Mouse (Mus musculus) midbrain, embryonic 10.5 days (tissue): ENCODE results near the gene Syne2. TPM values are rescaled to one million over a fixed set of nuclear protein-coding genes. Genes with fewer than 3 reads are reported as not detected.

Source experiments
- DNase-seq: peaks from one replicate; pipeline ENCODE4 v3.0.0-alpha.2; 2017; ENCODE audit warnings: low spot score
- H3K27ac ChIP-seq: fragments of 300-500 bp; sonication (generic); replicated peaks from 2 replicates; pipeline ENCODE4 v1.5.1; 2016; ENCODE audit warnings: mild to moderate bottlenecking
- H3K27me3 ChIP-seq: fragments of 300-500 bp; sonication (generic); 2 replicates; pipeline ENCODE4 v1.6.1; 2016; ENCODE audit warnings: low read depth, mild to moderate bottlenecking; ENCODE audit not compliant: poor library complexity, severe bottlenecking
- H3K36me3 ChIP-seq: fragments of 300-500 bp; sonication (generic); 2 replicates; pipeline ENCODE4 v1.6.1; 2016; ENCODE audit warnings: mild to moderate bottlenecking, moderate library complexity
- H3K4me1 ChIP-seq: fragments of 300-500 bp; sonication (generic); 2 replicates; pipeline ENCODE4 v1.6.1; 2016
- H3K4me3 ChIP-seq: fragments of 300-500 bp; sonication (generic); 2 replicates; pipeline ENCODE4 v1.5.1; 2016; ENCODE audit warnings: mild to moderate bottlenecking, moderate library complexity
- H3K9me3 ChIP-seq: fragments of 300-500 bp; sonication (generic); replicated peaks from 2 replicates; pipeline ENCODE4 v1.6.1; 2016; ENCODE audit warnings: mild to moderate bottlenecking
- WGBS: fragments of 180-500 bp; shearing (Covaris S2); methylation state at CpG from one replicate; pipeline ENCODE4 v1.1.7; 2016; 5-methylcytosine and 5-hydroxymethylcytosine counted together
- polyA plus RNA-seq: library from polyadenylated mRNA; unstranded; fragments of >200 nt; fragmentation: Nextera tagmentation; extraction: Ambion mirVana; gene quantifications from 2 replicates; pipeline ENCODE4 v1.2.1, GENCODE M21; 2016

Gene Syne2
- polyA plus RNA-seq, 1 experiment from 2014 or later: 93.1 TPM

- H3K27ac ChIP-seq: no peak overlapping the region; the same call in 1 of the 2 replicates
- H3K4me1 ChIP-seq: peaks cover 47% of the 10 kb centered on the region
- no peak for DNase-seq
- no peaks in the 10 kb centered on the region; the same call in 1 of the 2 replicates for H3K27me3 ChIP-seq
- no peak overlapping the region for H3K4me3 ChIP-seq
- WGBS: 77% methylated on average over 14 of the region's 14 CpGs
- H3K9me3 ChIP-seq: no peaks in the 10 kb centered on the region
- H3K36me3 ChIP-seq: peaks cover 15% of the 10 kb centered on the region
Measured at GRCm38 (mm10) chr12:75833960-75834729, 16.2 kb downstream of the Syne2 start.

- H3K27me3 ChIP-seq: no peaks in the 10 kb centered on the region; the same call in 1 of the 2 replicates
- H3K36me3 ChIP-seq: peaks cover 12% of the 10 kb centered on the region
- DNase-seq: peak; percentile 23
- H3K4me1 ChIP-seq: peaks cover 46% of the 10 kb centered on the region
- no peak overlapping the region for H3K27ac ChIP-seq
- no peak overlapping the region; the same call in 1 of the 2 replicates for H3K4me3 ChIP-seq
- WGBS: 39% methylated on average over 11 of the region's 11 CpGs
- H3K9me3 ChIP-seq: no peaks in the 10 kb centered on the region
Measured at GRCm38 (mm10) chr12:75836524-75836962, 18.6 kb downstream of the Syne2 start.

GRCm38 (mm10) chr12:75837462-75837861, 19.5 kb downstream of the Syne2 start:
- Histone ChIP-seq H3K4me1 (peaks cover 46% of the 10 kb centered on the region), H3K9me3 (no peaks in the 10 kb centered on the region)

GRCm38 (mm10) chr12:75839083-75839736, 21.3 kb downstream of the Syne2 start:
- H3K27ac ChIP-seq: no peak overlapping the region
- no peaks in the 10 kb centered on the region for H3K9me3 ChIP-seq
- H3K4me1 ChIP-seq: peaks cover 36% of the 10 kb centered on the region
- WGBS: 86% methylated on average over 11 of the region's 11 CpGs
- H3K36me3 ChIP-seq: peaks cover 12% of the 10 kb centered on the region; the same call in 1 of the 2 replicates
- no peaks in the 10 kb centered on the region for H3K27me3 ChIP-seq
- no peak for DNase-seq
- H3K4me3 ChIP-seq: no peak overlapping the region

More at GRCm38 (mm10) chr12:75837462-75837861, 19.5 kb downstream of the Syne2 start:
- Histone ChIP-seq H3K27me3 (no peaks in the 10 kb centered on the region; the same call in 1 of the 2 replicates), H3K4me3 (no peak overlapping the region), H3K36me3 (peaks cover 12% of the 10 kb centered on the region; the same call in 1 of the 2 replicates), H3K27ac (no peak overlapping the region)
- 80% methylated on average over 4 of the region's 4 CpGs for WGBS
- DNase-seq: no peak

GRCm38 (mm10) chr12:75841183-75841582, 23.2 kb downstream of the Syne2 start:
- H3K27me3 ChIP-seq: no peaks in the 10 kb centered on the region
- no peak overlapping the region for H3K4me3 ChIP-seq
- H3K9me3 ChIP-seq: no peaks in the 10 kb centered on the region
- no peak overlapping the region for H3K27ac ChIP-seq
- DNase-seq: no peak
- 88% methylated on average over 7 of the region's 7 CpGs for WGBS
- H3K4me1 ChIP-seq: peaks cover 16% of the 10 kb centered on the region
- H3K36me3 ChIP-seq: peaks cover 12% of the 10 kb centered on the region; the same call in 1 of the 2 replicates

- WGBS: 85% methylated on average over 4 of the region's 4 CpGs
- no peaks in the 10 kb centered on the region for H3K27me3 ChIP-seq
- no peak overlapping the region for H3K27ac ChIP-seq
- H3K4me1 ChIP-seq: no peaks in the 10 kb centered on the region
- no peak overlapping the region for H3K4me3 ChIP-seq
- H3K9me3 ChIP-seq: no peaks in the 10 kb centered on the region
- H3K36me3 ChIP-seq: peaks cover 14% of the 10 kb centered on the region
- no peak for DNase-seq
Measured at GRCm38 (mm10) chr12:75844311-75844710, 26.4 kb downstream of the Syne2 start.

- no peaks in the 10 kb centered on the region for H3K4me1 ChIP-seq
- H3K4me3 ChIP-seq: no peak overlapping the region
- DNase-seq: no peak
- no peaks in the 10 kb centered on the region for H3K27me3 ChIP-seq
- H3K27ac ChIP-seq: no peak overlapping the region
- H3K36me3 ChIP-seq: peaks cover 10% of the 10 kb centered on the region
- H3K9me3 ChIP-seq: no peaks in the 10 kb centered on the region
- WGBS: 85% methylated on average over 9 of the region's 9 CpGs
Measured at GRCm38 (mm10) chr12:75845070-75845469, 27.1 kb downstream of the Syne2 start.

GRCm38 (mm10) chr12:75846513-75846912, 28.6 kb downstream of the Syne2 start:
- no peak overlapping the region for H3K27ac ChIP-seq
- no peak for DNase-seq
- WGBS: 84% methylated on average over 12 of the region's 12 CpGs
- no peaks in the 10 kb centered on the region for H3K9me3 ChIP-seq
- H3K27me3 ChIP-seq: no peaks in the 10 kb centered on the region
- no peaks in the 10 kb centered on the region for H3K4me1 ChIP-seq
- H3K4me3 ChIP-seq: no peak overlapping the region
- peaks cover 6% of the 10 kb centered on the region for H3K36me3 ChIP-seq

- Histone ChIP-seq H3K4me1 (peaks cover 10% of the 10 kb centered on the region), H3K27ac (no peak overlapping the region), H3K27me3 (no peaks in the 10 kb centered on the region), H3K4me3 (no peak overlapping the region), H3K9me3 (no peaks in the 10 kb centered on the region), H3K36me3 (peaks cover 10% of the 10 kb centered on the region)
- 83% methylated on average over 3 of the region's 3 CpGs for WGBS
- DNase-seq: no peak
Measured at GRCm38 (mm10) chr12:75850205-75850604, 32.3 kb downstream of the Syne2 start.

- H3K27ac ChIP-seq: no peak overlapping the region
- H3K36me3 ChIP-seq: peaks cover 12% of the 10 kb centered on the region
- no peaks in the 10 kb centered on the region for H3K9me3 ChIP-seq
- no peak overlapping the region for H3K4me3 ChIP-seq
- peaks cover 15% of the 10 kb centered on the region for H3K4me1 ChIP-seq
- DNase-seq: no peak
- no peaks in the 10 kb centered on the region for H3K27me3 ChIP-seq
- 91% methylated on average over 8 of the region's 8 CpGs for WGBS
Measured at GRCm38 (mm10) chr12:75851481-75851880, 33.5 kb downstream of the Syne2 start.

GRCm38 (mm10) chr12:75852384-75852783, 34.5 kb downstream of the Syne2 start:
- 78% methylated on average over 6 of the region's 6 CpGs for WGBS
- Histone ChIP-seq H3K36me3 (peaks cover 8% of the 10 kb centered on the region), H3K27ac (no peak overlapping the region), H3K9me3 (no peaks in the 10 kb centered on the region), H3K4me1 (peaks cover 20% of the 10 kb centered on the region), H3K27me3 (no peaks in the 10 kb centered on the region), H3K4me3 (no peak overlapping the region)
- no peak for DNase-seq

GRCm38 (mm10) chr12:75853559-75853958, 35.6 kb downstream of the Syne2 start:
- Histone ChIP-seq H3K27ac (no peak overlapping the region), H3K27me3 (no peaks in the 10 kb centered on the region), H3K9me3 (no peaks in the 10 kb centered on the region), H3K4me1 (peaks cover 20% of the 10 kb centered on the region), H3K36me3 (peaks cover 8% of the 10 kb centered on the region), H3K4me3 (no peak overlapping the region)
- DNase-seq: no peak
- 82% methylated on average over 8 of the region's 8 CpGs for WGBS

- no peaks in the 10 kb centered on the region for H3K9me3 ChIP-seq
- H3K27ac ChIP-seq: peak overlapping the region; percentile 61; the same call in 1 of the 2 replicates
- peaks cover 14% of the 10 kb centered on the region for H3K36me3 ChIP-seq
- no peak overlapping the region for H3K4me3 ChIP-seq
- no peaks in the 10 kb centered on the region for H3K27me3 ChIP-seq
- H3K4me1 ChIP-seq: peaks cover 20% of the 10 kb centered on the region
- DNase-seq: no peak
- 46% methylated on average over 7 of the region's 7 CpGs for WGBS
Measured at GRCm38 (mm10) chr12:75855051-75855453, 37.1 kb downstream of the Syne2 start.
